Mouse (Mus musculus): ENCODE results near the gene Rela. TPM values are rescaled to one million over a fixed set of nuclear protein-coding genes. Genes with fewer than 3 reads are reported as not detected.
"Not testable (repeated sequence)": the region's sequence is repeated elsewhere in the genome, so short reads cannot be mapped to it uniquely, and the experiment has no call there.

Gene Rela
- polyA plus RNA-seq, 1 experiment: not detected

- no peak overlapping the region for H3K27ac ChIP-seq (ENCODE audit: insufficient read depth, low read depth, low read length)
- no peak overlapping the region for H3K4me3 ChIP-seq (ENCODE audit: insufficient read depth, low read depth, low read length)
- TF ChIP-seq POLR2A (IDR thresholded peaks at IDR 0.05; ENCODE audit: insufficient read depth, low read depth, low read length) (no peak), CTCF (IDR thresholded peaks at IDR 0.05; ENCODE audit: insufficient read depth, low read depth, low read length) (no peak)
- WGBS: 91% methylated on average over 4 of the region's 4 CpGs
- H3K4me1 ChIP-seq (ENCODE audit: control insufficient read depth, insufficient read depth, low read length): no peaks in the 10 kb centered on the region
Observed at GRCm38 (mm10) chr19:5680432-5680831, 43.1 kb downstream of the Rela start.

DNA sequence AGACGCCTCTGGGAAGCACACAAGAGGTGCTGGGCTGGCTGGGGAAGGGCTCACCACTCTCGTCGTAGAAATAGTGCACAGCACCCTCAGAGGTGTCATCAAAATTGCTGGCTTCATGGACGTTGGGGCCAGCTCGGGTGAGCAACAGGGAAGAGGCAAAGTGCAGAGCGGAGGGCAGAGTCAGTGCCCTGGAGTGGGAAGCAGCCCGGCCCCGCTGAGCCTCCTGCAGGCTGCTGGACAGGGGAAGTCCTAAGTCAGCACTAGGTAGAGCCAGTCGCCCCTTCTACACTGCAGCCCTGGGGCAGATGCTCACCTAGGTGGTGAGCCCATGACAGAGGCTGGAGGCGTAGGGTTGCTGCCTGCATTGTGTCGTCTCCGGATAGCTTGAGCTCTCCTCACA, 47.0 kb downstream of the Rela start:
- Histone ChIP-seq H3K27ac (ENCODE audit: insufficient read depth, low read depth, low read length) (no peak overlapping the region), H3K4me3 (ENCODE audit: insufficient read depth, low read depth, low read length) (no peak overlapping the region), H3K4me1 (ENCODE audit: control insufficient read depth, insufficient read depth, low read length) (peaks cover 9% of the 10 kb centered on the region)
- TF ChIP-seq CTCF (IDR thresholded peaks at IDR 0.05; ENCODE audit: insufficient read depth, low read depth, low read length) (no peak), POLR2A (IDR thresholded peaks at IDR 0.05; ENCODE audit: insufficient read depth, low read depth, low read length) (no peak)
- 93% methylated on average over 12 of the region's 12 CpGs for WGBS

DNA sequence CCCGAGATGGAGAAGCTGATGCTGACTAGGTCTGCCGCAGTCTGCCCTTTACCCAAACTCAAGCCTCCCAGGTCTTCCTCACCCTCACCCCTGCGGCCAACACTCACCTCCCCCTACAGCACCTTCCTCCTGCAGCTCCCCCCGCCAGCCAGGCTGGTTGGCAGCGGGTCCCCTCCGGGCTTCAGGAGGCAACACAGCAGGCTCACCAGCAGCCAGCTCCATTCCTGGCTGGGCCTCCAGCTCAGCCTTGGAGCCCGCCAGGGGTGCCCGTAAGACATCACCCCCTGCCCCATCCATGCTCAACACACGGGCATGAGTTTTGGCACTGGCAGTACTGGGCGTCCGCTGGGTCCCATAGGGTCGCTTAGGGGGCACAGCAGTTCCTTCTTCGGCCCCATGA, 47.7 kb downstream of the Rela start:
- 88% methylated on average over 13 of the region's 13 CpGs for WGBS
- Histone ChIP-seq H3K4me1 (ENCODE audit: control insufficient read depth, insufficient read depth, low read length) (peaks cover 9% of the 10 kb centered on the region), H3K27ac (ENCODE audit: insufficient read depth, low read depth, low read length) (no peak overlapping the region)

DNA sequence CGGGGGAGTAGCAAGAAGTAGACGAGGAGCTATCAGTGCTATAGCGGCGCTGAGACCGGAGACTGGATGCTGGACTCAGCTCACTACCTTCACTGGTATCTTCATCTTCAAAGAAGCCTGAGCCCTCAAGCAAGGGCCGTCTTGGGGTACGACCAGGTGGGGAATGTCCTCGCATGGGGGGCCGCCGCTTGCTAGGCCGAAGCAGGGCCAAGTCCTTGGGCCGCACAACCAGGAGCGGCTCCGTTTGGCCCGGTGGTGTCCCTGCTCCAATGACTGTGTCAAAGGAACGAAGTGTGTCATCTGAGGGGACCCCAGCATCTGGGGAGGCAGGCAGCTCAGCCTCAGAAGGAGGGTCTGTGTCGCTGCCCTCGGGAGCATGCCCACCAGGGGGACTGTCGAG, 48.1 kb downstream of the Rela start:
- Histone ChIP-seq H3K4me1 (ENCODE audit: control insufficient read depth, insufficient read depth, low read length) (peaks cover 14% of the 10 kb centered on the region), H3K27ac (ENCODE audit: insufficient read depth, low read depth, low read length) (no peak overlapping the region), H3K4me3 (ENCODE audit: insufficient read depth, low read depth, low read length) (no peak overlapping the region)
- 96% methylated on average over 19 of the region's 19 CpGs for WGBS
- no peak for TF ChIP-seq CTCF (IDR thresholded peaks at IDR 0.05; ENCODE audit: insufficient read depth, low read depth, low read length)
- TF ChIP-seq POLR2A (IDR thresholded peaks at IDR 0.05; ENCODE audit: insufficient read depth, low read depth, low read length): no peak

More for the DNA sequence above, 47.7 kb downstream of the Rela start:
- no peak for TF ChIP-seq CTCF (IDR thresholded peaks at IDR 0.05; ENCODE audit: insufficient read depth, low read depth, low read length)
- no peak for TF ChIP-seq POLR2A (IDR thresholded peaks at IDR 0.05; ENCODE audit: insufficient read depth, low read depth, low read length)
- H3K4me3 ChIP-seq (ENCODE audit: insufficient read depth, low read depth, low read length): no peak overlapping the region

- H3K27ac ChIP-seq (ENCODE audit: insufficient read depth, low read depth, low read length): no peak overlapping the region
- no peak for TF ChIP-seq CTCF (IDR thresholded peaks at IDR 0.05; ENCODE audit: insufficient read depth, low read depth, low read length)
- no peak for TF ChIP-seq POLR2A (IDR thresholded peaks at IDR 0.05; ENCODE audit: insufficient read depth, low read depth, low read length)
- 96% methylated on average over 11 of the region's 11 CpGs for WGBS
- H3K4me1 ChIP-seq (ENCODE audit: control insufficient read depth, insufficient read depth, low read length): peaks cover 18% of the 10 kb centered on the region
- no peak overlapping the region for H3K4me3 ChIP-seq (ENCODE audit: insufficient read depth, low read depth, low read length)
Observed at GRCm38 (mm10) chr19:5685861-5686260, 48.6 kb downstream of the Rela start.

DNA sequence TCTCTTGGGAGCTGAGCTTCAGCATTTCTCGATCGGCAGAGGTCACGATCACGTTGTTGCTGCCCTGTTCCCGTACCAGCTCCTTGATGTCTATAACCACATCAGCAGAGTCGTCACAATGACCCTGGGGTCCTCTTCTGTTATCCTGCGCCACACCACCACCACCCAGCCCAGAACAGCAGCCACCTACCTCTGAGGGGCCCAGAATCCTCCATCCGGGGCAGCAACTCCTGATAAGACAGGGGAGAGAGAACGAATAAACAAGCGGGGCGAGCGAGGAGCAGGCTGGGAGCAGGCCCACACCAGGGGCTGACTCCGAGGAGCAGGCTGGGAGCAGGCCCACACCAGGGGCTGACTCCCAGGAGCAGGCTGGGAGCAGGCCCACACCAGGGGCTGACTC, 49.2 kb downstream of the Rela start:
- TF ChIP-seq POLR2A (IDR thresholded peaks at IDR 0.05; ENCODE audit: insufficient read depth, low read depth, low read length) (no peak), CTCF (IDR thresholded peaks at IDR 0.05; ENCODE audit: insufficient read depth, low read depth, low read length) (no peak)
- WGBS: 88% methylated on average over 13 of the region's 13 CpGs
- no peak overlapping the region for H3K27ac ChIP-seq (ENCODE audit: insufficient read depth, low read depth, low read length)

DNA sequence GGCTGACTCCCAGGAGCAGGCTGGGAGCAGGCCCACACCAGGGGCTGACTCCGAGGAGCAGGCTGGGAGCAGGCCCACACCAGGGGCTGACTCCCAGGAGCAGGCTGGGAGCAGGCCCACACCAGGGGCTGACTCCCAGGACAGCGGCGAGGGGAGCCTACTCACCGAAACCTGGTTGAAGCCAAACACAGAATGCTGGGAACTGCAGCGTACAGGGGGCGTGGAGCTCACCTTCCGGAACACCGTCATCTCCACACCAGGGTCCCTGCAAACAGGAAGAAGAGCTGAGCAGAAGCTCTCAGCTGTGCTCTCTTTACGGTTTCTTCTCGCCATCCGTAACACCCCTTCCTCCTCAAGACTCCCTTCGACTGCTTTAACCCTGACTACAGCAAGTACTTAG, 49.7 kb downstream of the Rela start:
- 94% methylated on average over 12 of the region's 12 CpGs for WGBS
- peaks cover 29% of the 10 kb centered on the region for H3K4me1 ChIP-seq (ENCODE audit: control insufficient read depth, insufficient read depth, low read length)
- not testable (repeated sequence) for H3K4me3 ChIP-seq (ENCODE audit: insufficient read depth, low read depth, low read length)

More for the DNA sequence above, 49.2 kb downstream of the Rela start:
- no peak overlapping the region for H3K4me3 ChIP-seq (ENCODE audit: insufficient read depth, low read depth, low read length)
- H3K4me1 ChIP-seq (ENCODE audit: control insufficient read depth, insufficient read depth, low read length): peaks cover 24% of the 10 kb centered on the region

DNA sequence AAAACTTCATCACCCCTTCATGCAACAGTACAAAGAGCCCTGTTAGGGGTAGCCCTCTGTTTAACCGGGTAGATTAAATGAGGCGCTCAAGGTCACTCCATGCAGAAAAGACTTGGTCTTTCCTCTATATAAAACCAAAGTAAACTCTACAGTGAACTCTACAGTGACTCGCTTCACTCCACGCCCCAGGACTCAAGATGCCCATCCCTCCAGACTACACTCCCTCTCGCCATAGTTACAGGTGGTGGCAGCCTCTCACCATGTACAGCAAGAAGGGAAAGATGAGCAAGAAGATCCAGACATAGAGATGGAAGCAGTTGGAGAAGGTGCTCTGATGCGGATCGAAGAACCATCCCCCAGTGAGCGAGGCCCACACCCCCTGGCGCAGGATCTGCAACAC, 50.5 kb downstream of the Rela start:
- H3K4me3 ChIP-seq (ENCODE audit: insufficient read depth, low read depth, low read length): peak overlapping the region; percentile 59
- WGBS: 17% methylated on average over 9 of the region's 9 CpGs
- no peak overlapping the region for H3K27ac ChIP-seq (ENCODE audit: insufficient read depth, low read depth, low read length)
- TF ChIP-seq CTCF (IDR thresholded peaks at IDR 0.05; ENCODE audit: insufficient read depth, low read depth, low read length) (no peak), POLR2A (IDR thresholded peaks at IDR 0.05; ENCODE audit: insufficient read depth, low read depth, low read length) (no peak)
- peaks cover 35% of the 10 kb centered on the region for H3K4me1 ChIP-seq (ENCODE audit: control insufficient read depth, insufficient read depth, low read length)

More for the DNA sequence above, 49.7 kb downstream of the Rela start:
- H3K27ac ChIP-seq (ENCODE audit: insufficient read depth, low read depth, low read length): not testable (repeated sequence)

- under 1% methylated on average over 69 of the region's 69 CpGs for WGBS
Observed at GRCm38 (mm10) chr19:5688200-5689087, 51.2 kb downstream of the Rela start, which contains the start of the genes Map3k11 and Pcnx3. Gene Map3k11, plus strand, starts transcription at chr19:5688742. Gene Pcnx3, minus strand, starts transcription at chr19:5688908.

More at GRCm38 (mm10) chr19:5688200-5689087, 51.2 kb downstream of the Rela start, which contains the start of the genes Map3k11 and Pcnx3:
- peak within 1 kb of the TSS; percentile 87 for H3K4me3 ChIP-seq (ENCODE audit: insufficient read depth, low read depth, low read length)
- TF ChIP-seq CTCF (IDR thresholded peaks at IDR 0.05; ENCODE audit: insufficient read depth, low read depth, low read length) (no peak), POLR2A (IDR thresholded peaks at IDR 0.05; ENCODE audit: insufficient read depth, low read depth, low read length) (no peak; the same call in 1 of the 2 replicates)
- H3K27ac ChIP-seq (ENCODE audit: insufficient read depth, low read depth, low read length): peak within 1 kb of the TSS; percentile 68
- H3K4me1 ChIP-seq (ENCODE audit: control insufficient read depth, insufficient read depth, low read length): peaks cover 42% of the 10 kb centered on the region
